Mouse (Mus musculus) spleen, adult 2 months (tissue): ENCODE results near the gene Kdm8.

Source experiments
- CTCF ChIP-seq: fragments of 200-500 bp; IDR thresholded peaks from 2 replicates; pipeline ENCODE4 v1.5.1; 2011; ENCODE audit warnings: mild to moderate bottlenecking, inconsistent platforms; ENCODE audit not compliant: insufficient read depth, insufficient read length, insufficient replicate concordance; ENCODE audit errors: extremely low read depth
- POLR2A ChIP-seq: fragments of 200-500 bp; IDR thresholded peaks from 2 replicates; pipeline ENCODE4 v1.6.1; 2011; ENCODE audit warnings: low read depth, low read length, inconsistent platforms

- TF ChIP-seq CTCF (no peak), POLR2A (no peak)
Measured at GRCm38 (mm10) chr7:125482886-125483285, 38.4 kb downstream of the Kdm8 start.
